Mouse (Mus musculus): ENCODE results near the gene Cebpzos. TPM values are rescaled to one million over a fixed set of nuclear protein-coding genes. Genes with fewer than 3 reads are reported as not detected.
A peak's percentile ranks its signal among the peaks of the same experiment; 100 is the strongest.

The Cebpzos gene
- polyA plus RNA-seq, 1 experiment = 25.3 TPM

DNA sequence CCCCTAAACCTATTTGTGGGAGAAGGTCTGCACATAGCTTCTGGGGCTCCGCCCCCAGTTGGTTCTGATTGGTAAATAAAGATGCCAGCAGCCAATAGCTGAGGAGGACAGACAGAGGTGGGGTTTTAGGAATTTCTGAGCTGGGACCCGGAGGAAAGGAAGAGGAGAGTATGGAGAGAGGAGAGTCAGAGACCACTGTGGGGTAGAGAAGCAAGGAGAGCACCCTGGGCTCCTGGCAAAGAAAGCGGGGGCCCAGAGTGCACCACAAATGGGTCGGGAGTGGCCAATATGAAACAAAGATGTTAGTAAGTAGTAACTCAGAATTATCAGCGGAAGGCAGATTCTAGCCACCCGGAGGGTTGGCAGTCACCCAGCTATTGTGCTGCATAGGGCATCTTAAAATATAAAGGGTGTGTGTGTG, 3.4 kb upstream of the Cebpzos start:
- Histone ChIP-seq H3K79me2 (ENCODE audit: control insufficient read depth, insufficient read depth) (no peaks in the 10 kb centered on the region), H3K36me3 (ENCODE audit: control insufficient read depth, insufficient read depth) (no peaks in the 10 kb centered on the region), H3ac (ENCODE audit: control insufficient read depth, insufficient read length) (no peak overlapping the region), H3K4me2 (ENCODE audit: low read depth) (peak overlapping the region; percentile 39), H3K27me3 (ENCODE audit: control insufficient read depth, insufficient read depth, insufficient read length) (no peaks in the 10 kb centered on the region), H3K4me3 (no peak overlapping the region)
- TF ChIP-seq MYOG (IDR thresholded peaks at IDR 0.05; ENCODE audit: control insufficient read depth in 1 of 3, insufficient read depth in 1 of 3, insufficient read length in 2 of 3, low read depth in 2 of 3) = no peak
- TF ChIP-seq POLR2AphosphoS2 (IDR thresholded peaks at IDR 0.05; ENCODE audit: insufficient read length, low read depth) = no peak
- TF ChIP-seq SRF (IDR thresholded peaks at IDR 0.05; ENCODE audit: control insufficient read depth, insufficient read length, low read depth) = no peak
- TF ChIP-seq TCF3 (IDR thresholded peaks at IDR 0.05; ENCODE audit: insufficient read length, low read depth) = no peak

GRCm38 (mm10) chr17:78913921-78914320, 2.4 kb upstream of the Cebpzos start:
- H3K4me3 ChIP-seq = no peak overlapping the region
- H3K4me2 ChIP-seq (ENCODE audit: low read depth) = no peak overlapping the region
- TF ChIP-seq TCF3 (IDR thresholded peaks at IDR 0.05; ENCODE audit: insufficient read length, low read depth) = no peak
- no peak for TF ChIP-seq SRF (IDR thresholded peaks at IDR 0.05; ENCODE audit: control insufficient read depth, insufficient read length, low read depth)
- TF ChIP-seq MYOD1 (IDR thresholded peaks at IDR 0.05; ENCODE audit: control insufficient read depth in 1 of 3, insufficient read length in 2 of 3, low read depth in 2 of 3) = no peak
- TF ChIP-seq MAX (IDR thresholded peaks at IDR 0.05; ENCODE audit: low read depth) = no peak
- TF ChIP-seq CEBPB (IDR thresholded peaks at IDR 0.05; ENCODE audit: insufficient read depth, poor library complexity, severe bottlenecking) = no peak
- TF ChIP-seq TCF12 (IDR thresholded peaks at IDR 0.05; ENCODE audit: insufficient read depth, poor library complexity, severe bottlenecking) = no peak
- no peak for TF ChIP-seq POLR2A (IDR thresholded peaks at IDR 0.05; ENCODE audit: insufficient read length, low read depth)
- TF ChIP-seq MYOG (IDR thresholded peaks at IDR 0.05; ENCODE audit: control insufficient read depth in 1 of 3, insufficient read depth in 1 of 3, insufficient read length in 2 of 3, low read depth in 2 of 3) = no peak
- TF ChIP-seq E2F4 (IDR thresholded peaks at IDR 0.05; ENCODE audit: insufficient read depth) = no peak
- no peak for TF ChIP-seq POLR2AphosphoS2 (IDR thresholded peaks at IDR 0.05; ENCODE audit: insufficient read length, low read depth)
- H3ac ChIP-seq (ENCODE audit: control insufficient read depth, insufficient read length) = no peak overlapping the region
- no peaks in the 10 kb centered on the region for H3K79me2 ChIP-seq (ENCODE audit: control insufficient read depth, insufficient read depth)
- no peaks in the 10 kb centered on the region for H3K36me3 ChIP-seq (ENCODE audit: control insufficient read depth, insufficient read depth)
- H3K27me3 ChIP-seq (ENCODE audit: control insufficient read depth, insufficient read depth, insufficient read length) = no peaks in the 10 kb centered on the region

GRCm38 (mm10) chr17:78915772-78916171, 528 bp upstream of the Cebpzos start:
- H3ac ChIP-seq (ENCODE audit: control insufficient read depth, insufficient read length) = no peak overlapping the region
- no peak for TF ChIP-seq MYOD1 (IDR thresholded peaks at IDR 0.05; ENCODE audit: control insufficient read depth in 1 of 3, insufficient read length in 2 of 3, low read depth in 2 of 3)
- TF ChIP-seq POLR2A (IDR thresholded peaks at IDR 0.05; ENCODE audit: insufficient read length, low read depth) = no peak
- no peak for TF ChIP-seq MYOG (IDR thresholded peaks at IDR 0.05; ENCODE audit: control insufficient read depth in 1 of 3, insufficient read depth in 1 of 3, insufficient read length in 2 of 3, low read depth in 2 of 3)
- no peak for TF ChIP-seq E2F4 (IDR thresholded peaks at IDR 0.05; ENCODE audit: insufficient read depth)
- no peak for TF ChIP-seq TCF12 (IDR thresholded peaks at IDR 0.05; ENCODE audit: insufficient read depth, poor library complexity, severe bottlenecking)
- TF ChIP-seq REST (IDR thresholded peaks at IDR 0.05; ENCODE audit: insufficient read depth, insufficient read length) = no peak
- TF ChIP-seq POLR2AphosphoS2 (IDR thresholded peaks at IDR 0.05; ENCODE audit: insufficient read length, low read depth) = no peak
- TF ChIP-seq USF1 (IDR thresholded peaks at IDR 0.05; ENCODE audit: low read depth) = no peak
- TF ChIP-seq CEBPB (IDR thresholded peaks at IDR 0.05; ENCODE audit: insufficient read depth, poor library complexity, severe bottlenecking) = no peak
- no peak for TF ChIP-seq MAX (IDR thresholded peaks at IDR 0.05; ENCODE audit: low read depth)
- no peak for TF ChIP-seq TCF3 (IDR thresholded peaks at IDR 0.05; ENCODE audit: insufficient read length, low read depth)
- peaks cover 8% of the 10 kb centered on the region for H3K36me3 ChIP-seq (ENCODE audit: control insufficient read depth, insufficient read depth)
- no peaks in the 10 kb centered on the region for H3K79me2 ChIP-seq (ENCODE audit: control insufficient read depth, insufficient read depth)
- peak overlapping the region; percentile 41 for H3K4me3 ChIP-seq
- peak overlapping the region; percentile 78 for H3K4me2 ChIP-seq (ENCODE audit: low read depth)
- no peaks in the 10 kb centered on the region for H3K27me3 ChIP-seq (ENCODE audit: control insufficient read depth, insufficient read depth, insufficient read length)

- Histone ChIP-seq H3ac (ENCODE audit: control insufficient read depth, insufficient read length) (peak overlapping the region; percentile 36), H3K79me2 (ENCODE audit: control insufficient read depth, insufficient read depth) (no peaks in the 10 kb centered on the region), H3K4me2 (ENCODE audit: low read depth) (peak overlapping the region; percentile 78), H3K36me3 (ENCODE audit: control insufficient read depth, insufficient read depth) (peaks cover 17% of the 10 kb centered on the region), H3K4me3 (peak overlapping the region; percentile 41), H3K27me3 (ENCODE audit: control insufficient read depth, insufficient read depth, insufficient read length) (no peaks in the 10 kb centered on the region)
- TF ChIP-seq USF1 (IDR thresholded peaks at IDR 0.05; ENCODE audit: low read depth) = no peak
- no peak for TF ChIP-seq POLR2AphosphoS2 (IDR thresholded peaks at IDR 0.05; ENCODE audit: insufficient read length, low read depth)
- TF ChIP-seq TCF12 (IDR thresholded peaks at IDR 0.05; ENCODE audit: insufficient read depth, poor library complexity, severe bottlenecking) = no peak
- TF ChIP-seq POLR2A (IDR thresholded peaks at IDR 0.05; ENCODE audit: insufficient read length, low read depth) = no peak
- TF ChIP-seq REST (IDR thresholded peaks at IDR 0.05; ENCODE audit: insufficient read depth, insufficient read length) = no peak
- no peak for TF ChIP-seq MYOD1 (IDR thresholded peaks at IDR 0.05; ENCODE audit: control insufficient read depth in 1 of 3, insufficient read length in 2 of 3, low read depth in 2 of 3)
- TF ChIP-seq MYOG (IDR thresholded peaks at IDR 0.05; ENCODE audit: control insufficient read depth in 1 of 3, insufficient read depth in 1 of 3, insufficient read length in 2 of 3, low read depth in 2 of 3) = no peak
- TF ChIP-seq SRF (IDR thresholded peaks at IDR 0.05; ENCODE audit: control insufficient read depth, insufficient read length, low read depth) = no peak
- no peak for TF ChIP-seq TCF3 (IDR thresholded peaks at IDR 0.05; ENCODE audit: insufficient read length, low read depth)
- TF ChIP-seq MAX (IDR thresholded peaks at IDR 0.05; ENCODE audit: low read depth) = no peak
- TF ChIP-seq E2F4 (IDR thresholded peaks at IDR 0.05; ENCODE audit: insufficient read depth) = no peak
- TF ChIP-seq CEBPB (IDR thresholded peaks at IDR 0.05; ENCODE audit: insufficient read depth, poor library complexity, severe bottlenecking) = no peak
Observed at GRCm38 (mm10) chr17:78916899-78917298, 599 bp downstream of the Cebpzos start.

DNA sequence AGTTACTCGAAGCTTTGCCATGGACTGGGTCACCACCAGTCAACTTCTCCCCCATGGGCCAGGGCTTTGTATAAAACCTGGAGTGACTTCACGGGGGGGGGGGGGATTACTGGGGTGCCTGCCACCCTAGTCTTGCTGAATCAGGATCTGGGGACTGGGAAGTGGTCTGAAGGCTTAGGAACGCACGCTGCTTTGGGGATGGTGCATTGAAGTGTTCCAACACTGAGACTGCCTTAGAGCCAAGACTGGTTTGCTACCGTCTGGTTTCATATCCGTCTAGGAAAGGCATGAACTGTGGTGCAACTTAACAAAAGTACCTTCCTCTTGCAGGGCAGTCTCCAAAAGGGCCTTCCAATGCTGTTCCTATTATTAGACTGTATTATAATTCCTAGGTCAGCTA, 1.4 kb downstream of the Cebpzos start:
- H3K4me2 ChIP-seq (ENCODE audit: low read depth) = no peak overlapping the region
- no peak overlapping the region for H3ac ChIP-seq (ENCODE audit: control insufficient read depth, insufficient read length)
- no peaks in the 10 kb centered on the region for H3K27me3 ChIP-seq (ENCODE audit: control insufficient read depth, insufficient read depth, insufficient read length)
- no peak overlapping the region for H3K4me3 ChIP-seq
- no peaks in the 10 kb centered on the region for H3K79me2 ChIP-seq (ENCODE audit: control insufficient read depth, insufficient read depth)
- no peak for TF ChIP-seq MYOG (IDR thresholded peaks at IDR 0.05; ENCODE audit: control insufficient read depth in 1 of 3, insufficient read depth in 1 of 3, insufficient read length in 2 of 3, low read depth in 2 of 3)
- TF ChIP-seq SRF (IDR thresholded peaks at IDR 0.05; ENCODE audit: control insufficient read depth, insufficient read length, low read depth) = no peak
- TF ChIP-seq MYOD1 (IDR thresholded peaks at IDR 0.05; ENCODE audit: control insufficient read depth in 1 of 3, insufficient read length in 2 of 3, low read depth in 2 of 3) = no peak
- TF ChIP-seq MAX (IDR thresholded peaks at IDR 0.05; ENCODE audit: low read depth) = no peak
- TF ChIP-seq TCF12 (IDR thresholded peaks at IDR 0.05; ENCODE audit: insufficient read depth, poor library complexity, severe bottlenecking) = no peak
- no peak for TF ChIP-seq E2F4 (IDR thresholded peaks at IDR 0.05; ENCODE audit: insufficient read depth)
- TF ChIP-seq TCF3 (IDR thresholded peaks at IDR 0.05; ENCODE audit: insufficient read length, low read depth) = no peak
- no peak for TF ChIP-seq POLR2A (IDR thresholded peaks at IDR 0.05; ENCODE audit: insufficient read length, low read depth)
- TF ChIP-seq REST (IDR thresholded peaks at IDR 0.05; ENCODE audit: insufficient read depth, insufficient read length) = no peak
- TF ChIP-seq USF1 (IDR thresholded peaks at IDR 0.05; ENCODE audit: low read depth) = no peak
- no peak for TF ChIP-seq POLR2AphosphoS2 (IDR thresholded peaks at IDR 0.05; ENCODE audit: insufficient read length, low read depth)
- TF ChIP-seq CEBPB (IDR thresholded peaks at IDR 0.05; ENCODE audit: insufficient read depth, poor library complexity, severe bottlenecking) = no peak
- H3K36me3 ChIP-seq (ENCODE audit: control insufficient read depth, insufficient read depth) = peaks cover 23% of the 10 kb centered on the region
